Mouse (Mus musculus): ENCODE data around the gene Entpd5. TPM values are rescaled to one million over a fixed set of nuclear protein-coding genes. Genes with fewer than 3 reads are reported as not detected.
"Not testable (repeated sequence)": the region's sequence is repeated elsewhere in the genome, so short reads cannot be mapped to it uniquely, and the experiment has no call there.

Entpd5 gene
- polyA plus RNA-seq, 1 experiment from 2014 or later = 32.2 TPM

GRCm38 (mm10) chr12:84373831-84374481 is 34.9 kb downstream of the Entpd5 start:
- Histone ChIP-seq H3K4me3 (no peak overlapping the region), H3K27me3 (no peaks in the 10 kb centered on the region), H3K36me3 (peaks cover 72% of the 10 kb centered on the region), H3K4me1 (replicated peaks) (peaks cover 19% of the 10 kb centered on the region), H3K9ac (no peak overlapping the region), H3K27ac (peak overlapping the region; percentile 82), H3K4me2 (no peak overlapping the region), H3K9me3 (replicated peaks) (no peaks in the 10 kb centered on the region)
- peak; percentile 58; the same call in 1 of the 2 replicates for ATAC-seq (replicated peaks; ENCODE audit: insufficient number of reproducible peaks, insufficient read depth, low FRiP score, low read depth)
- WGBS = 41% methylated on average over 6 of the region's 6 CpGs

- no peaks in the 10 kb centered on the region for H3K9me3 ChIP-seq (replicated peaks)
- H3K4me1 ChIP-seq (replicated peaks) = peaks cover 19% of the 10 kb centered on the region
- WGBS = 79% methylated on average over 5 of the region's 5 CpGs
- no peak overlapping the region for H3K4me2 ChIP-seq
- H3K4me3 ChIP-seq = no peak overlapping the region
- no peaks in the 10 kb centered on the region for H3K27me3 ChIP-seq
- peaks cover 76% of the 10 kb centered on the region for H3K36me3 ChIP-seq
- no peak overlapping the region for H3K27ac ChIP-seq
- ATAC-seq (replicated peaks; ENCODE audit: insufficient number of reproducible peaks, insufficient read depth, low FRiP score, low read depth) = no peak
- H3K9ac ChIP-seq = no peak overlapping the region
These were observed 37.2 kb downstream of the Entpd5 start for GRCm38 (mm10) chr12:84371647-84372046.

DNA sequence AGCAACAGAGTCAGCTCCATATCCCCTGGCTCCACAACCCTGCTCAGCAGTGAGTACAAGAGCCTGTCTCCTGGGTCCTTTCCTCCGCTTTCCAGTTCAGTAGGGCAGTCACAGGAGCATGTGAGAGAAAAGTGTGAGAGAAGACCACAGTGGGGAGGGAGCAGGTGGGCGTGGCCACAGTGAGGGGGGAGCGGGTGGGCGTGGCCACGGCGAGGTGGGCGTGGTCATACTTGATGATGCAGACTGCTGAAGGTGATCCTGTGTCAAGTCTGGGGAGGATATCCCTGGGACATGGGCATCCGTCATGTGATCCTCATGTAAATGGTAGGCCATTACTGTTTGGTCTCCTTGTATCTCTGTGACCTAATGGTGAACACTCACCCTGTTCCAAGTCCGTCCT is 41.9 kb downstream of the Entpd5 start:
- H3K36me3 ChIP-seq = peaks cover 53% of the 10 kb centered on the region

DNA sequence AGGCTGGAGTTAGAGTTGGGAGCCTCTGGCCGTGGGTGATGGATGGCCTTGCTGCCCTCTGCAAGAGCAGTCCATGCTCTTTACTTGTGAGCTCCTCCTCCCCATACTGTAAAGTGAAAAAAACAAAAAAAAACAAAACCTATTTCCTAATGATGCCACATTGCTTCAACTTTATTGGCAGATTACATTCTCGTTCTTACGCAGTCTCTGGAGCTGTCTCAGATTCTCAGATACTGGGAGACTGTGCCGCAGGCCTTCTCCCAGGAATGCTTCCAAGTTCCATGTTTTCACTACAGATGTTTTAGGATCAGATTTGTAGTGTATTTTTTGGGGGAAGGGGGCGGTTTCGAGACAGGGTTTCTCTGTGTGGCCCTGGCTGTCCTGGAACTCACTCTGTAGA is 43.7 kb downstream of the Entpd5 start:
- no peak for ATAC-seq (replicated peaks; ENCODE audit: insufficient number of reproducible peaks, insufficient read depth, low FRiP score, low read depth)
- H3K9ac ChIP-seq = no peak overlapping the region
- no peak overlapping the region for H3K27ac ChIP-seq
- H3K36me3 ChIP-seq = peaks cover 34% of the 10 kb centered on the region
- peaks cover 27% of the 10 kb centered on the region for H3K4me1 ChIP-seq (replicated peaks)
- 91% methylated on average over 6 of the region's 6 CpGs for WGBS
- no peak overlapping the region for H3K4me2 ChIP-seq
- H3K9me3 ChIP-seq (replicated peaks) = no peaks in the 10 kb centered on the region
- H3K4me3 ChIP-seq = no peak overlapping the region
- no peaks in the 10 kb centered on the region for H3K27me3 ChIP-seq

More for the DNA sequence above, 41.9 kb downstream of the Entpd5 start:
- no peak overlapping the region for H3K9ac ChIP-seq
- peaks cover 20% of the 10 kb centered on the region for H3K4me1 ChIP-seq (replicated peaks)
- H3K4me2 ChIP-seq = no peak overlapping the region
- ATAC-seq (replicated peaks; ENCODE audit: insufficient number of reproducible peaks, insufficient read depth, low FRiP score, low read depth) = no peak
- WGBS = 64% methylated on average over 9 of the region's 9 CpGs
- no peak overlapping the region for H3K27ac ChIP-seq
- H3K9me3 ChIP-seq (replicated peaks) = no peaks in the 10 kb centered on the region
- no peaks in the 10 kb centered on the region for H3K27me3 ChIP-seq
- no peak overlapping the region for H3K4me3 ChIP-seq

GRCm38 (mm10) chr12:84364291-84364690 is 44.5 kb downstream of the Entpd5 start:
- Histone ChIP-seq H3K27me3 (no peaks in the 10 kb centered on the region), H3K9ac (no peak overlapping the region), H3K9me3 (replicated peaks) (no peaks in the 10 kb centered on the region), H3K4me1 (replicated peaks) (peaks cover 30% of the 10 kb centered on the region), H3K36me3 (peaks cover 26% of the 10 kb centered on the region), H3K4me3 (no peak overlapping the region), H3K27ac (peak overlapping the region; percentile 11; the same call in 1 of the 2 replicates), H3K4me2 (peak overlapping the region; percentile 16)
- 67% methylated on average over 9 of the region's 9 CpGs for WGBS
- no peak for ATAC-seq (replicated peaks; ENCODE audit: insufficient number of reproducible peaks, insufficient read depth, low FRiP score, low read depth)

DNA sequence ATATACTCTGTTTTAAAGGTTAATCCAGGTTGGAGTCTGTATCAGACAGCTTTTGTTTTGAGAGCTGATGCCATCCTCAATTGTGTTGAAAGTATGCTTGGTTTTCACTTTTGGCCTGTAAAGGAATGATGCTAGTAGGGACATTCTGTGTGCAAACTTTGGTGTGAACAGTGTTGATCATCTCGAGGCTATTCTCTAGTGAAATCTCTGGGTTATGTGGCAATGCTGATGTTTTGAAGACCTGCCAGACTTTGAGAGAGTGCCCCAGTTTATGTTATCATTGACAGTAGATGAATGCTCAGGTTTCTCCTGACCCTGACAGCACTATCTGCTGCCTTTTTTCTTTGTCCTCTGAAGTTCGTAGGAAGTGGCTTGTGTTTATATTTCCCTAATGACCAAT is 46.0 kb downstream of the Entpd5 start:
- WGBS = 41% methylated on average over 2 of the region's 2 CpGs
- Histone ChIP-seq H3K4me2 (peak overlapping the region; percentile 76), H3K36me3 (peaks cover 12% of the 10 kb centered on the region), H3K27me3 (no peaks in the 10 kb centered on the region), H3K9me3 (replicated peaks) (no peaks in the 10 kb centered on the region), H3K9ac (no peak overlapping the region), H3K4me3 (peak overlapping the region; percentile 75), H3K27ac (no peak overlapping the region), H3K4me1 (replicated peaks) (peaks cover 30% of the 10 kb centered on the region)
- no peak for ATAC-seq (replicated peaks; ENCODE audit: insufficient number of reproducible peaks, insufficient read depth, low FRiP score, low read depth)

DNA sequence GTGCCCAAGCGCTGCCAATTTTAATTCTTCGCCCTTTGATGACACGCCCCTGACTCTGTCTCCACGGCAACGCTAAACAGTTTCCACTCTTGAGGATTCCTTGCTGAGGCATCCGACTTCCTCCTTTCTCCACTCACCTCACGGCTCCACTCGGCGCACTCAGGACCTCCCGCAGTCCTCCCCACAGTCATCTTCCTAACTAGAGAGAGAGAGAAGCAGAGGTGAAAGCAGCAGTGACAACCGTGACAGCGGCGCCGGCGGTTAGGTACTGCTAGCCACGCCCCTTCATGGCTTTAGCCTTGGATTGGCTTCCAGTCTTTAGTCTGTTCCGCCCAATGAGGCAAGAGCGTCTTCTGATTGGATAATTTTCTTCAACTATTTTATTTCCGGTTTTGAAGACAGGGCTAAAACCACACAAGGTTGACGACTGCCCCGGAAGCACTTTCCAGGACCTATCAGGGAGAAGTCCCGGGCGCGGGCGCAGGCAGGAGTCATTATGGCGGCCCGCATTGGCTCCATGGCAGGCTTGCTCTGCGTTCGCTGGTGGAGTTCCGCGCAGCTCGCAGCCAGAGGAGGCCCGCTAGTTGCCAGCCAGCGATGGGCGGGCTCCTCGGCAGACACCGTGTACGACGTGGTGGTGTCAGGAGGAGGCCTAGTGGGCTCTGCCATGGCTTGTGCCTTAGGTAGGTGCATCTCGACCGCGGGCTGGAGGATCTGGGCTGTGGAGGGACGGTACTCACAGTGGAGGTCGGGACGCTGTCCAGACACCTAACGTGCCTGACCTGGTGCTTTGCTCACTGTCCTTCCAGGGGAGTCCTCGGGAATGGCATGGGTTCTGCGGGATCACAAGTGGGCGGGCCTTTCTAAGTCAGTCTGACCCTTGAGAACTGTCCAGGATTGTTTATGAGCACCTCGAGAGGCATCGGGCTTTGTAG is 47.0 kb downstream of the Entpd5 start, which contains the start of the genes Coq6 and Fam161b:
Gene Coq6, plus strand, starts transcription at position 103 of the 935 bp plus-strand sequence.
Gene Fam161b, minus strand, starts transcription at position 279 of the 935 bp plus-strand sequence.
- Histone ChIP-seq H3K36me3 (peaks cover 7% of the 10 kb centered on the region), H3K4me3 (peak within 1 kb of the TSS; percentile 75), H3K4me2 (peak within 1 kb of the TSS; percentile 76), H3K4me1 (replicated peaks) (peaks cover 30% of the 10 kb centered on the region), H3K27me3 (no peaks in the 10 kb centered on the region), H3K9me3 (replicated peaks) (no peaks in the 10 kb centered on the region), H3K27ac (peak within 1 kb of the TSS; percentile 68), H3K9ac (peak within 1 kb of the TSS; percentile 80)
- under 1% methylated on average over 51 of the region's 51 CpGs for WGBS
- ATAC-seq (replicated peaks; ENCODE audit: insufficient number of reproducible peaks, insufficient read depth, low FRiP score, low read depth) = peak; percentile 96

GRCm38 (mm10) chr12:84358699-84359098 is 50.1 kb downstream of the Entpd5 start:
- WGBS = 73% methylated on average over 2 of the region's 2 CpGs
- H3K4me2 ChIP-seq; H3K4me3 ChIP-seq; ATAC-seq (replicated peaks; ENCODE audit: insufficient number of reproducible peaks, insufficient read depth, low FRiP score, low read depth); H3K27ac ChIP-seq; H3K9me3 ChIP-seq (replicated peaks); H3K9ac ChIP-seq; H3K36me3 ChIP-seq; H3K27me3 ChIP-seq: not testable (repeated sequence)
- H3K4me1 ChIP-seq (replicated peaks) = peaks cover 21% of the 10 kb centered on the region

- Histone ChIP-seq H3K36me3 (peaks cover 39% of the 10 kb centered on the region), H3K4me3 (no peak overlapping the region), H3K4me1 (replicated peaks) (no peaks in the 10 kb centered on the region), H3K9me3 (replicated peaks) (no peaks in the 10 kb centered on the region), H3K4me2 (no peak overlapping the region), H3K27ac (no peak overlapping the region), H3K9ac (no peak overlapping the region), H3K27me3 (no peaks in the 10 kb centered on the region)
- no peak for ATAC-seq (replicated peaks; ENCODE audit: insufficient number of reproducible peaks, insufficient read depth, low FRiP score, low read depth)
- WGBS = 53% methylated on average over 2 of the region's 2 CpGs
These were observed 61.6 kb downstream of the Entpd5 start for GRCm38 (mm10) chr12:84347192-84347591.

DNA sequence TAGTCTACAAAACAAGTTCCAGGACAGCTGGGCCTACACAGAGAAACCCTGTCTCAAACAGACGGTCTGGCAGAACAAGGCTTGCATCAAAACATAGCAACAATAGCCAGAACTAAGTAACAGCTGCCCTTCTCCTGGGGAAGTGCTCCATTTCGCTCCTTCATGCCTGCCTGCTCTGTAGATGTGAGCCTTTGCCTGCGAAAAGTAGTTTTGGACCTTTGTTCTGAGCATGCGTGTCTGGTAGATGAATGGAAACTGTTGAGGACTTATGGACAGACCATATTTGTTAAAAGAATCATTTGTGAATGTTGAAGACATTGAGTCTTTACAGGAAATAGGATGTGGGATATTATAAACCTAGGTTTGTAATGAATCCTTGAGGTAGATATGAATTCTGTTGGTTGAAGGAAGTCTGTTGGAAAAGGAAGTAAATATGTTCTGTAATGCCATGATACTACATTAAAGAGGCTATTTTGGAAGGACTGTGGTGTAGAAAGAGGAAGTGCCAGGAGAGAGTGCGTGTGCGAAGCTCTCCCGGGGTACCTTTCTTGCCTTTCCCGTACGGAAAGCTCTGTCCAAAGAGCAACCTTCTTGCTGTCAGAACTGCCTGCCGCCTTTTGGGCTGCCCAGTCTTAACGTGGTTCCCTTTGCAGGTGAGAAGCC is 71.7 kb downstream of the Entpd5 start:
- no peaks in the 10 kb centered on the region for H3K9me3 ChIP-seq (replicated peaks)
- H3K4me3 ChIP-seq = no peak overlapping the region
- H3K27ac ChIP-seq = no peak overlapping the region
- H3K27me3 ChIP-seq = no peaks in the 10 kb centered on the region
- H3K4me1 ChIP-seq (replicated peaks) = no peaks in the 10 kb centered on the region
- ATAC-seq (replicated peaks; ENCODE audit: insufficient number of reproducible peaks, insufficient read depth, low FRiP score, low read depth) = no peak
- no peak overlapping the region for H3K4me2 ChIP-seq
- no peak overlapping the region for H3K9ac ChIP-seq
- 86% methylated on average over 11 of the region's 11 CpGs for WGBS
- H3K36me3 ChIP-seq = peaks cover 82% of the 10 kb centered on the region

DNA sequence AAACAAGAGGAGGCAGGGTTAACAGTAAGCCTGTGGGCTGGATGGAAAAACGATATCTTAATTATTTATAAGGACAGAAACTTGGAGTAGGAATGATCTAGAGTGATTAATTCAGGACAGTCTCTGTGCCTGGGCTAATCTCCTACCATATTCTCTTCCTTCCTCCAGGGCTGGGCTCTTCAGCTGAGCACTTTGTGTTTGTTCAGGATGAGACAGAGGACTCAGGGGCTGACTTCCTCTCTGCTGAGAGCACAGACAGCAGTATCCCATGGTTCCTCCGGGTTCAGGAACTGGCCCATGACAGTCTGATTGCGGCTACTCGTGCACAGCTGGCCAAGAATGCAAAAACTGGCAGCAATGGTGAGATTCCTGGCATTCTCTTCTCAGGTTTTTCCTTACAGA is 81.7 kb downstream of the Entpd5 start:
- H3K4me2 ChIP-seq = no peak overlapping the region
- WGBS = 25% methylated on average over 4 of the region's 4 CpGs
- no peaks in the 10 kb centered on the region for H3K27me3 ChIP-seq
- peaks cover 16% of the 10 kb centered on the region for H3K4me1 ChIP-seq (replicated peaks)
- H3K27ac ChIP-seq = peak overlapping the region; percentile 74
- peak; percentile 84 for ATAC-seq (replicated peaks; ENCODE audit: insufficient number of reproducible peaks, insufficient read depth, low FRiP score, low read depth)
- peaks cover 52% of the 10 kb centered on the region for H3K36me3 ChIP-seq
- H3K9ac ChIP-seq = no peak overlapping the region
- no peaks in the 10 kb centered on the region for H3K9me3 ChIP-seq (replicated peaks)
- H3K4me3 ChIP-seq = no peak overlapping the region

Measured in heart, embryonic 15.5 days (tissue).